Mouse (Mus musculus) G1E (cell line): ENCODE data around the gene Ecm2.

Source experiments
- CTCF ChIP-seq: IDR thresholded peaks from 2 replicates; pipeline ENCODE4 v1.5.1; 2012; ENCODE audit warnings: low read depth, low read length, inconsistent platforms, mixed read lengths
- GATA1 ChIP-seq: IDR thresholded peaks from 2 replicates; pipeline ENCODE4 v1.6.1; 2012; ENCODE audit warnings: borderline replicate concordance, low read length, inconsistent platforms, mixed read lengths
- GATA2 ChIP-seq: IDR thresholded peaks from 2 replicates; pipeline ENCODE4 v1.6.1; 2012; ENCODE audit warnings: low read depth, low read length, inconsistent platforms, borderline replicate concordance
- POLR2AphosphoS5 ChIP-seq: IDR thresholded peaks from 2 replicates; pipeline ENCODE4 v1.6.1; 2012; ENCODE audit warnings: low read depth, low read length, inconsistent platforms; ENCODE audit not compliant: insufficient replicate concordance

DNA sequence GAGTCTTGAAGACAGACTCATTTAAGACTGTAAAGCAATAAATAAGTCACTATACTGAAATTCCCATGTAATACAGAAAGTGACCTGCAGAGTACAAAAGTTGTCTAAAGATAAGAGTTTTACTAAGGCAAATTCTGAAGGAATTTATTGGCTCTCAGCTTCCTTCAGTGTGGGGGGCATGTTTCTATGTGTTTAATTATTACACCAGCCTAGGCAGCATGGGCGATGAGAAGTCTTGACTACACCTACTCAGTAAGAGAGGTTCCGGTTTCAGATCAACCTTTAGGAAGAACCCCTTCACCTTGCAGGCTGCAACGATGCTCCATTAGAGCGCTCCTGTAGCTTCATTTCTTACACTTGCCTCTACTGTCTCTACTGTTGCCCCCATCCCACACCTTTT, 26.0 kb downstream of the Ecm2 start:
- TF ChIP-seq CTCF: no peak
- TF ChIP-seq GATA2: no peak
- no peak for TF ChIP-seq GATA1
- TF ChIP-seq POLR2AphosphoS5: no peak
